Mouse (Mus musculus): ENCODE measurements at regions not wholly inside any gene's neighbourhood (a gene's known extent, or its start where the extent isn't known, plus 50 kb on each side); places are given as distances from the start of the nearest gene placed in this dataset.

- no peak for DNase-seq
Observed at GRCm38 (mm10) chr17:51248543-51248942, 69.4 kb upstream of the Tbc1d5 start.

GRCm38 (mm10) chr17:51246038-51246437, 66.9 kb upstream of the Tbc1d5 start:
- DNase-seq = no peak

GRCm38 (mm10) chr17:51240360-51240993, 61.3 kb upstream of the Tbc1d5 start:
- no peak for DNase-seq

GRCm38 (mm10) chr17:51239465-51239864, 60.3 kb upstream of the Tbc1d5 start:
- DNase-seq = no peak
